Mouse (Mus musculus) bone marrow, adult 2 months (tissue): ENCODE measurements around the gene Mettl5.

Source experiments
- CTCF ChIP-seq: fragments of 200-500 bp; IDR thresholded peaks from 2 replicates; pipeline ENCODE4 v1.5.1; 2011; ENCODE audit warnings: low read length, control low read depth; ENCODE audit not compliant: control insufficient read depth, insufficient read depth
- POLR2A ChIP-seq: fragments of 200-500 bp; IDR thresholded peaks from 2 replicates; pipeline ENCODE4 v1.6.1; 2011; ENCODE audit warnings: low read depth, mild to moderate bottlenecking, control low read depth, low read length, borderline replicate concordance; ENCODE audit not compliant: control insufficient read depth

GRCm38 (mm10) chr2:69837996-69838395 lies 47.4 kb downstream of the Mettl5 start:
- TF ChIP-seq POLR2A = no peak
- TF ChIP-seq CTCF = peak; percentile 34; the same call in 1 of the 2 replicates
